Mouse (Mus musculus) Patski (cell line): ENCODE results near the gene Ylpm1. TPM values are rescaled to one million over a fixed set of nuclear protein-coding genes. Genes with fewer than 3 reads are reported as not detected.

Experiments
- ATAC-seq: fragments of 100-300 bp; one replicate; pipeline ENCODE4 v1.8.0; 2021
- CTCF ChIA-PET: fragments of 350-600 bp; sonication (Branson Sonifier 250); formaldehyde crosslinking; loops from one replicate; lab custom pipeline; 2022; ENCODE audit warnings: inconsistent platforms; lab: Charles Lee
- POLR2A ChIA-PET: fragments of 350-600 bp; sonication (Branson Sonifier 250); formaldehyde crosslinking; loops from one replicate; lab custom pipeline; 2022; ENCODE audit warnings: antibody characterized with exemption, inconsistent platforms; lab: Charles Lee
- DNase-seq: peaks from one replicate; pipeline ENCODE4 v3.0.0-alpha.2; 2011; ENCODE audit warnings: low read depth, low spot score
- H3K27me3 ChIP-seq: fragments of 371-371 bp; one replicate; pipeline ENCODE4 v1.5.1; 2021
- CTCF ChIP-seq: fragments of 100-300 bp; IDR thresholded peaks from one replicate; pipeline ENCODE4 v1.5.1; 2021
- in situ Hi-C: fragments of 300-500 bp; cut with MboI; formaldehyde crosslinking; loops from 3 replicates; pipeline ENCODE4 v1.11.1; 2018; ENCODE audit warnings: low pct_unique_long_range_greater_than_20kb, mixed read lengths
- polyA plus RNA-seq: library from polyadenylated mRNA; unstranded; gene quantifications from one replicate; pipeline ENCODE4 v1.2.3, GENCODE M21; 2021

The Ylpm1 gene
- polyA plus RNA-seq, 1 experiment from 2014 or later: 41.0 TPM

DNA sequence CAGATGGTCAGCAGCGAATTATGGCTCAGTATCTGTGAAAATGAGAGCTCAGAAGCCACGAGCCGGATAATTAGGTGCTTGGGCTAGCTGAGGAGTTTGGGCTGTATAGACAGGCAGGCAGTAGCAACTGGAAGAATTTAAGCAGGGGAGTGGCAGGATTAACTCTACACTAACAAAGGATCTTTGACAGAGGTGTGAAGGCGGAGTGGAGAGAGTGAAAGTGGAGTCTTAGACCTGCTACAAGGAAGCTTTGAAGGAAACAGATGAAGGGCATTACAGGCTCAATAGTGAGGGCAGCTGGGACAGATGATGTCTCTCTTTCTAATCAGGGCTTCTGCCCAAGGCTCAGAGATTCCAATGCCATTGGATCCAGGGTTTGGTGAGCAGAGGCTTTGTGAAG lies 113.3 kb downstream of the Ylpm1 start:
- ChIA-PET CTCF (interaction anchor here (0.7 to 2.1 kb wide), 3 partner anchors 14 to 23 kb away, joined by 3 to 7 read pairs (median 7); no protein-coding TSS in a partner anchor), POLR2A (interaction anchor here (1.0 kb wide), 1 partner anchor 18 kb away, joined by 3 read pairs; no protein-coding TSS in a partner anchor)
- TF ChIP-seq CTCF: no peak
- in situ Hi-C loops: no loop called here
- no peak for ATAC-seq
- no peaks in the 10 kb centered on the region for H3K27me3 ChIP-seq
- DNase-seq: no peak

GRCm38 (mm10) chr12:85110011-85110697 lies 114.0 kb downstream of the Ylpm1 start:
- ChIA-PET CTCF (interaction anchor here (0.7 to 2.1 kb wide), 3 partner anchors 15 to 23 kb away, joined by 3 to 7 read pairs (median 7); no protein-coding TSS in a partner anchor), POLR2A (interaction anchor here (1.0 kb wide), 1 partner anchor 19 kb away, joined by 3 read pairs; no protein-coding TSS in a partner anchor)
- in situ Hi-C loops: no loop called here
- H3K27me3 ChIP-seq: no peaks in the 10 kb centered on the region
- DNase-seq: no peak
- no peak for TF ChIP-seq CTCF
- ATAC-seq: peak; percentile 17

- DNase-seq (no peak), ATAC-seq (peak; percentile 79)
- CTCF ChIA-PET: interaction anchor here (1.9 kb wide), 1 partner anchor 19 kb away, joined by 7 read pairs; no protein-coding TSS in a partner anchor
- TF ChIP-seq CTCF: no peak
- POLR2A ChIA-PET: interaction anchor here (1.0 kb wide), 1 partner anchor 19 kb away, joined by 3 read pairs; no protein-coding TSS in a partner anchor
- H3K27me3 ChIP-seq: no peaks in the 10 kb centered on the region
- in situ Hi-C loops: no loop called here
Measured at GRCm38 (mm10) chr12:85110698-85111592, 114.8 kb downstream of the Ylpm1 start, which contains the start of the genes Prox2 and Dlst. TSS of gene Prox2 (minus strand) at chr12:85110759. TSS of gene Dlst (plus strand) at chr12:85110833.

DNA sequence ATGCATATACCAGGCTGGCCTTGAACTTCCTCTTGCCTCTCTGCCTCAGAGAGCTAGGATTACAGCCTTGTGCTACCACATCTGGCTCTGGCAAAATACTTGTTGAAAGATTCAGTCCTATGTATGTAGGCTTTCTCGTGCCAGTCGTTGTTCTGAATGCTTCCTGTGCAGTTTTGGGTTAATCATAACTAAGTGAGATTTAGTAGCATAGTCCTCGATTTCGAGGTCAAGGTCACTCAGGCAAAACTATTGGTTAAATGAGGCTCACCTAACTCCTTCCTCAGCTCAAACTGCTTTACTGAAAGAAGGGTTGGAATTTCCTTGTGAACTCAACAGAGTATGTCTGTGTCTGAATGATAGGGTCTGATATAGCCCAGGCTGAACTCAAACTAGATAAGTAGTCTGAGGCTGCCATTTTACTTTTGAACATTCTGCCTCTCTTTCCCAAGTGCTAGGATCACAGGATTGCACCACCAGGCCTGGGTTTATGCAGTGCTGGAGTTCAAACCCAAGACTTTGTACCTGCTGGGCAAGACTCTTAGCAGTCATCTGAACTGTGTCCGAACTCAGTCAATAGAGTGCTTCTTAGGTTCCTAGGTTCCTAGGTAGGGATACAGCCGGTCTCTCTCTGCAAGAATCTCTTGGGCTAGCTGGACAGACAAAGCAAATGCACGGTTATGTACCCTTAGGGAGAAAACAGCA lies 116.6 kb downstream of the Ylpm1 start:
- ATAC-seq (no peak), DNase-seq (no peak)
- ChIA-PET CTCF (no interaction called here), POLR2A (interaction anchor here (0.6 kb wide), 1 partner anchor 19 kb away, joined by 5 read pairs; no protein-coding TSS in a partner anchor)
- in situ Hi-C loops: no loop called here
- no peaks in the 10 kb centered on the region for H3K27me3 ChIP-seq
- no peak for TF ChIP-seq CTCF

GRCm38 (mm10) chr12:85113337-85113736 lies 117.2 kb downstream of the Ylpm1 start:
- DNase-seq (no peak), ATAC-seq (no peak)
- no peaks in the 10 kb centered on the region for H3K27me3 ChIP-seq
- in situ Hi-C loops: no loop called here
- no peak for TF ChIP-seq CTCF
- CTCF ChIA-PET: no interaction called here
- POLR2A ChIA-PET: no interaction called here

- ChIA-PET POLR2A (interaction anchor here (0.6 kb wide), 1 partner anchor 113 kb away, joined by 3 read pairs; no protein-coding TSS in a partner anchor), CTCF (no interaction called here)
- ATAC-seq: no peak
- no peak for DNase-seq
- TF ChIP-seq CTCF: no peak
- in situ Hi-C loops: no loop called here
- H3K27me3 ChIP-seq: no peaks in the 10 kb centered on the region
Measured at GRCm38 (mm10) chr12:85113917-85114316, 117.8 kb downstream of the Ylpm1 start.

DNA sequence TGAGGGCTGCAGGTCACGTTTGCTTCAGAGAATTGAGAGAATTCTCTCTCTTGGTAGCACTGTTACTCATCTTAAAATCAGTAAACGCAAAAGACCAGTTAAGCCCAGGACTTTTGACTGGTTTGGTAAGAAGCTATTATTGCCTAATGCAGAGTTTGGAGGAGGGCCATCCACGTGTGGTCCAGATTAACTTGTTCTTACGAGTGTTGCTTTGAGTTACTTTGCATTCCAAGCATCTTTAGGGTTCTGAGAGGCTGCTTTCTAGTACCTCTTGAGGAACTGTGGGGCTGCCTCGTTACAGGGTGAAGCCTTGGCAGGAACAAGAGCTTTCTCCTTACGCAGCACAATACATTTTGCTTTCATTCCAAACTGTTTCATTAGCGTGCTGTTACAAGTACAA lies 119.6 kb downstream of the Ylpm1 start:
- TF ChIP-seq CTCF: no peak
- in situ Hi-C loops: no loop called here
- POLR2A ChIA-PET: no interaction called here
- DNase-seq (no peak), ATAC-seq (no peak)
- no peaks in the 10 kb centered on the region for H3K27me3 ChIP-seq
- CTCF ChIA-PET: no interaction called here

Other genes with a start within 250 kb of the Ylpm1 start
- 105 TPM for gene Npc2, start 223.2 kb upstream of the Ylpm1 start, polyA plus RNA-seq
- 58.9 TPM for gene Isca2, start 223.1 kb upstream of the Ylpm1 start, polyA plus RNA-seq
- gene Ltbp2, start 119.8 kb upstream of the Ylpm1 start, polyA plus RNA-seq: 19.0 TPM
- 82.0 TPM for gene Fcf1, start 25.4 kb upstream of the Ylpm1 start, polyA plus RNA-seq
- gene Arel1, start 25.4 kb upstream of the Ylpm1 start, polyA plus RNA-seq: 27.6 TPM
- gene Prox2, start 114.4 kb downstream of the Ylpm1 start, polyA plus RNA-seq: 2.7 TPM
- gene Dlst, start 114.5 kb downstream of the Ylpm1 start, polyA plus RNA-seq: 194 TPM
- 0.60 TPM for gene Rps6kl1, start 154.9 kb downstream of the Ylpm1 start, polyA plus RNA-seq
- gene Pgf, start 181.5 kb downstream of the Ylpm1 start, polyA plus RNA-seq: 0.41 TPM
- gene Eif2b2, start 223.2 kb downstream of the Ylpm1 start, polyA plus RNA-seq: 68.8 TPM